Mouse (Mus musculus): ENCODE results near the gene Camkk2.
A peak's percentile ranks its signal among the peaks of the same experiment; 100 is the strongest.

Gene Camkk2

DNA sequence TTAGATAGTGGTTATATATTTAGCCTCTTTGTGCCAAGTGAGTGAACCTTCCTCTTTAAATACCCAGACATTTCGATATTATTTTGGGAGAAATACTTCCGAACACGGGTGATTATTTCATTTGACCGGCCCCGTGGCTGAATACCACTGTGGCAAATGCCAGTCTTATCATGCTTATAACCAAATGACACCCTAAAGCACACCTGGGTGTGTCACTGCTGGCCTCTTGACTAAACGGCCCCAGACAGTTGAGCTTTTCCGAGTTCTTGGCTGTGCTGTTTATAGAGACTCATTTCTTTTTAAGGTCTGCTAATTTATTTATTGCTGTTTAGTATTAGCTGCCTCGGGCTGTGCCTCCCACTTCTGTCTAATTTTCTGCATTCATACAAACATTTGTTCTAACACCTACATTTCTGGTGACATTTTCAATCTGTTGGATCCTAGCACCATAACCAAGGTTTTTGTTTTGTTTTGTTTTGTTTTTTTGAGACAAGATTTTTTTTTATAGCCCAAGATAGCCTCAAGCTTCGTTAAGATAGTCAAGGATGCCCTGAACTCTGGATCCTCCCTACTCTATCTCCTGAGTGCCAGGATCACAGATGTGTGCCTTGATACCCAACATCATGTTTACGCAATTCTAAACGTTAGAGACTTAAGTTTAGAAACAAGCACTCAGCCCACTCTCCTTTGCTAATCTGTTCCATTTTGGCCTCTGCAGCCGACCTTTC lies 78.9 kb downstream of the Camkk2 start:
- no peak for DNase-seq (ENCODE audit: low spot score in 2 of 2)

DNA sequence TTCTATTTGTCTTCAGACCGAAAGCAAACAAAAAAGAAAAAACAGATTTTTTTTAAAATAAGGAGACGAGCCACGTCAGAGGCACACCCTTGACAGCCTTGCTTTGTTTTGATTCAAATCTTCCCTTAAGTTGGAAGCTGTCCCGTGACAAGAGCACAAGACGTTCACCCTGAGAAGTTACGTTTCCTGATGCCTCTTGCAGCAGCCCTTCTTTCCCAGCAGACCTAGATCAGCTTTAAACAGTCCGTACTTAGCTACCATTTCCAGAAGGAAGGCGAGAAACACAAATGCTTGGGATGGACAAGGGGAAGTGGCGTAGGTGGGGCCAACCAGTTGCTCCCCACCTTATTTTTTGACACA lies 80.5 kb downstream of the Camkk2 start:
- DNase-seq (ENCODE audit: low spot score in 2 of 2) = no peak

DNA sequence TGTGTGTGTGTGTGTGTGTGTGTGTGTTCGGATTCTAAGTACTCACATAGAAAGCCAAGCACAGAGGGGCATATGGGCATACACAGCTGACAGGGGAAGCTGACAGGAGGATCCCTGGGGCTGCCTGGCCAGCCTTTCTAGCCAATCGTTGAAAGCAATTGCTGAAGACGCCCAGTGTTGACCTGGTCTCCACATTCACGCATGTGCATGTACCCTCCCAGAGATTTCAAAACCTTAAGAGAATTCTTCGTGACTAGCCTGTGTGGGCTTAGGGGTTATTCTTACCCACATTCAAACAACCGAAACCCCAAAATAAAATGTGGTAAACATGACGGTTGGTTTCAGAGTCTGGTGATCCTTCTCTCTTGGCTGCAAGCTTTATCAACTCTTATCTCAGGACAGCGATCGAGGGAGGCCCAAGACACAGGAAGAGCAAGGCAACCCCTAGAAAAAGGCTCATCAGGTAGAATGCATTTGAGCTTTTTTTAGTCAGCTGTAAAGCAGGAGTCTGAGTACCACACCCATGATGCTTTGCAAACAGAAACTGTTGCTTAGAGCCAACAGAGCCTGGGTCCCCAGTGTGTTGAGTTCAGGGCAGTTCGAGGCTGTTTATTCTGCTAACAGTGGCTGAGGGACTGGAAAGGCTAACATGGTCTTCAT lies 81.0 kb downstream of the Camkk2 start:
- DNase-seq (ENCODE audit: low spot score in 2 of 2) = peak; percentile 27 to 36

DNA sequence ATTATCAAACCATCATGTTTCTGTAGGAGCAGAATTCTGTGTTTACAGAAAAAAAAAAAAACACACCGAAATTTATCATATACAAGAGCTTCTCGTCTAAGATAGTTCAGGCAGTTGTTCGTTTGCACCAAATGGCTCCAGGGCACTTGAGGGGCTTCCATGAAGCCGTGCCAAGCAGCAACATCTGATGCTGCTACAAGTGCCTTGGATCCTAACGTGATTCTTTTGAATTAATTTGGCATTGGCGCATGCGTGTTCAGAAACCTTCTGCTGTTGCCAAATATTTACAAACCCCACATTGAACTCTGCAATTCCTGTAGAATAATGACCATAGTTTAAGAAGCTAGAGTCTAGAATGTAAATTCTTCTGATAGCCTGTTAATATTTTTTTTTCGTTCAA lies 83.7 kb downstream of the Camkk2 start:
- DNase-seq (ENCODE audit: low spot score in 2 of 2) = no peak

DNA sequence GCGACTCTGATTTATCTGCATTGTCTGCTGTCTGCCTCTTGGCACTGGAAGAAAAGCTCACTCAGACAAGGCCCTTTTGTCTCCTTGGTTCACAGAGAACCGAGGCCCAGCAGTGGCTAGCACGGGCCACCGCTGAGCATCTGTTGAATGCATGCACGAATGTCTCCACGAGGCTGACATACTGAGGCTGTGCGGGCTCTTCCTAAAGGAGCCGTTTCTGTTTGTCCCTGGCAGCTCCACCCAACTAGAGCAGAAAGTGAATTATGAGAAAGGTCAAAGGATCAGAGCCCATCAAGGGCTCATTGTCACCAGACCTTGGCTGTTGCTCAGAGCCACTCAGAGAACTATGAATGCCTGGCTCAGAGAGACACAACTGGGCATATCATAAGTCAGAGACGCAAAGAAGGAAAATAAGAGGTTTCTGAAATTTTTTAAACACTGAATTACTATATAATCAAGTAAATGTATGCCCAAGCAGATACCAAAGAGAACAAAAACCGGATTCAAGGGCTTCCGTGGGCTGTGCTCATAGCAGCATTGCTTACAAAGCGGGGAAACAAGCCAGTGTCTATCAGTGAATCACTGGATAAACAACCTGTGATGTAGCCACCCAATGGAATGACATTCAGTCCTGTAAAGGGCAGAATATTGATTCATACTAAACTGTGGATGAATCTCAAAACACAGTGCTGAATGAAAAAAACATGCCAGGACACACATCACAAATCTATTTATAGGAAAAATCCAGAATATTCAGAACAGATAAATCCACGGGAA lies 85.6 kb downstream of the Camkk2 start:
- no peak for DNase-seq (ENCODE audit: low spot score in 2 of 2)

DNA sequence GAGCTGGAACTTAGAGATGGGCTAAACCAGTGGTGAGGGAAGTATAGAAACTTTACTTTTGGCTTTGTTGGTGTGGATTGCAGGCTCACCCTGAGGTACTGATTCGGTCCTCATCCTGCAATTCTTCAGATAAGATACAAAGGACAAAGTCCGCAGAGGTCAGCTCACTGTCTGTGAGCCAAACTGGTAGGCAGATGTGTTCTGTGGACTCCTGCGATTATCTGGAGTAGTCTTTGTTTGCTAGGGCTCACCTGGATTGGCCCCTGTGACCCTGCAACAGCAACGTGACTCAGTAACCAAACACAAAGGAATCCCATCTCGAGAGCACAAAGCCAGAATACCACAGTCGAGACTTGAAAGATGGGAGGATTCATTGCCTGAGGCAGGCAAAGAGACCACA lies 88.7 kb downstream of the Camkk2 start:
- no peak for DNase-seq (ENCODE audit: low spot score in 2 of 2)

DNA sequence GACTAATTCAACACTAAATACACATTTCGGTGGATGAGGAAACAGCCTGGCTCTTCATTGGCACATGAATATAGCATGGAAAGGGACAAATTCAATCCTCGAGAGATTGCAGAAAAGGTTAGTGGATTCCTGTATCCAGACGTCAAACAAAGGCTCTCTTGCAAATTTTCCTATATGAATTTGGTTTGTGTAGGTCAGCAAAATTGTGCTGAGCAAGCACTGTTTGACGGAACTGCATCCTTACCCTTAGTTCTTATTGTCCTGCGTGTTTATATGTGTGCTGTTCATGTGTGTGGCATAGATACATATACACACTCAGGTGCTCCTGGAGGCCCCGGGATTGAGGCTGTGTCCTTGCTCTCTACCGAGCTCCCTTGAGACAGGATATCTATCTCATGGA lies 90.1 kb downstream of the Camkk2 start:
- no peak for DNase-seq (ENCODE audit: low spot score in 2 of 2)

DNA sequence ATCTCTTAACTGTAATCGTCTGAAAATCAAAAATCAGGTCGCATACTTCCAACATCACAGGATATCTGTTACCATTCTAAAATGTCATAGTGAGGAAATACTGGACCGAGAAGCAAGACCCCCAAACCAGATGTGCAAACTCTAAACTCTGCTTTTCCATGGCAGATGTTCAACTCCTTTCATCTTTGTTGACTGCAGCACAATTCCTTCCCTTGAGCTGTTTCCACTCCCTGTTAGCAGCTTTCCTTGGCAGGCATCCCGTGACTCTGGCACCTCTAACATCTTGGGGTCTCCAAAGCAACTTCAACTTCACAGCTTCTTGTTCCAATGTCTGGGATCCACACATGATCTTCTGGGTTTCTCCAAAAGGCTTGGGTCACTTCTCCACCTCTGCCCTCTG lies 91.8 kb downstream of the Camkk2 start:
- DNase-seq (ENCODE audit: low spot score in 2 of 2) = no peak

DNA sequence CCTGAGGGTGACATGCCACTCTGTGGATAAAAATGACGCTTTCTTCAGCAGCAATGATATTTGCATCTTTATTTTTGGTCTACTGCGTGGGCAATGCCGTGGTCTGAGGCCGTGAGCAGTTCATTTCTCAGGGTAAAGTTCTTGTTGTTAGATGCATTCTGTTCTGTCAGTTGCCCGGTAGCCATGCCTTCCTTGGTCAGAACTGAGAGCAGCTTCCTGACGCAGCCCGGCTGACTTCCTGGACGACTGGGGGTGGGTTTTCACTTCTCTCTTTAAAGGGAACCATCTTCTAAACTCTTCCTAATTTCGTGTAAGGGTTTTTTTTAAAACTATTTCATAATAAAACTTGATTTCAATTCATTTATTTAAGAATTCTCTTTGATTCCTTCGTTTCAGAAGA lies 95.3 kb downstream of the Camkk2 start:
- DNase-seq (ENCODE audit: low spot score in 2 of 2) = peak; percentile 68 to 69

DNA sequence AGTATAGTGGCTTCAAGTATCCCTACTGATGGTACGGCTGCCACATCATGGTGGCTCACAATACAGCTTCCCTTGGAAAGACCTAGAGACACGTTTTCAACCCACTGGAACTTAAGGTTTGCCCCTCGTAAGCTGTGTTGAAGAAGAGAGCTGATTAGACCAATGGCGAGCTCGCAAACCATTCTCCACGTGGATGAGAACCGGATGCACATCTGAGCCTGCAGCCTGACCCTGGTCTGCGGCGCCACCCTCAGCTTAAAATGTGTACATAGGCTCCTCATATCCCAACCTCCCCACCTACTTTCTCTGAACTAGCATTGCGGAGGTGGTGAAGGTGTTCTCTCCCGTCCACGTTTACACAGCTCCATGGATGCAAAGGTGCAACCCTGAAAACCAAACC lies 97.9 kb downstream of the Camkk2 start:
- no peak for DNase-seq (ENCODE audit: low spot score in 2 of 2)

Data from spleen, postnatal 36 days (tissue).